Mouse (Mus musculus): Measurements from ENCODE around the gene Hoxb1.

GRCm38 (mm10) chr11:96332105-96332504, 33.4 kb upstream of the Hoxb1 start:
- TF ChIP-seq CTCF (IDR thresholded peaks at IDR 0.05; ENCODE audit: low read depth): no peak
- TF ChIP-seq EP300 (IDR thresholded peaks at IDR 0.05; ENCODE audit: low read depth): no peak

All from heart, postnatal 0 days (tissue).